Mouse (Mus musculus): Measurements from ENCODE around the gene Cideb.

Cideb gene

DNA sequence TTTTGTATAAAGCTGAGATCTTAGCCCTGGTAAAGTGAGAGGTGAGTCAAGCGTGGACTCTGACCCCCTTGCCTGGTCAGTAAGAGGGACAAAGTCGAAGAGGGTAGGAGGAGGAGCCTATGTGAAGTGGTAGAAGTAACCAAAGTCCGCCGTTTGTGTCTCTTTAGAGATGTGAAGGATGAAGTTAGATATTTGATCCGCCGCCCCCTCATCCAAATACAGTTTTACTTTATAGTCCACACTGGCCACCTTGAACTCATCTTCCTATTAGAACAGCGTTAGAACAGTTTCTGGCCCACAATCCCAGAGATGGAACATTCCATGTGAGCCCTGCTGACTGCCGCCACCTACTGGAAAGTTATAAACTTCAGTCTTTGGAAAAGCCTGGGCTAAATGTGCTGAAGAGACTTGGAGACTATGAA is at the start of gene Cideb:
Gene Cideb (minus strand): TSS at position 96 of the 422 bp plus-strand sequence.
- peaks cover 28% of the 10 kb centered on the region for H3K27me3 ChIP-seq (ENCODE audit: insufficient read depth, low read length)
- TF ChIP-seq POU5F1 (IDR thresholded peaks at IDR 0.05; ENCODE audit: borderline replicate concordance, low read length) (no peak), CTCF (conservative IDR thresholded peaks at IDR 0.05; ENCODE audit: low read length) (peak; percentile 60)
- no peaks in the 10 kb centered on the region for H3K9me3 ChIP-seq (ENCODE audit: low read length)
- peaks cover 37% of the 10 kb centered on the region for H3K36me3 ChIP-seq (ENCODE audit: insufficient read depth, low read length)
- no peak within 1 kb of the TSS for H3K4me3 ChIP-seq (replicated peaks; ENCODE audit: low read length)
- peaks cover 51% of the 10 kb centered on the region for H3K4me1 ChIP-seq (replicated peaks; ENCODE audit: low read depth, low read length)

DNA sequence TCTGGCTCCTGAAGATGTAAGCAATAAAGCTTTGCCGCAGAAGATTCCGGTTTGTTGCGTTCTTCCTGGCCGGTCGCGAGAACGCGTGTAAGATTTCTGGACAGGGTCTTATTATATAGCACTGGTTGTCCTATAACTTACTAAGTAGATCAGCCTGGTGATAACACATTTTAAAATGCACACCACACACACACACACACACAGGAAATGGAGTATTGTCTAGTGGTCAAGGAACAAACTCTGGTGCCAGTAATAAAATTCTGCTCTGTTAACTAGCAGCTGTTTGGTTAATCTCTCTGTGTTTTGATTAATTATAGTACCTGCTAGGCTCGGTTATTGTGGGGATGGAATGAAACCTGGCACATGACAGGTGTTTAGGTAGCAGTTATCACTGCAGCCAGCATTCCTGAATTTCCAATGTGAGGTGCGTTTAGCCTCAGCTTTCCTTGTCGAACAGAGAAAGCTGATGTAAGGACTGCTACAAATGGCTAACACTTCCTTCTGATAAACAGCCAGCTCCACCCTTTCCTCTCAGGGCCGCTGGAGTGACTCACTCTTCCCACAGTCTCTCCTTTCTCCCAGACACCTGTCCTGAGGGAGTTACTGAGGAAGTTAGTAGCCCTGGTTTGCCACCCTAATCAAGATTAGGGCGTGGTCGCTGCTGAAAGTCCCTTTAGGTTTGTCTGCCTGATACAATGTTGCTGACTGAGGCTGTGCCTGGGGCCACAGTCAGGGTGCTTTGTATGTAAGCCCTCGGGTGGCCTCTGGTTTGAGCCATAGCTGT is 37.3 kb upstream of the Cideb start:
- Histone ChIP-seq H3K27me3 (ENCODE audit: insufficient read depth, low read length) (peaks cover 7% of the 10 kb centered on the region), H3K9me3 (ENCODE audit: low read length) (peaks cover 32% of the 10 kb centered on the region), H3K4me3 (replicated peaks; ENCODE audit: low read length) (no peak overlapping the region), H3K36me3 (ENCODE audit: insufficient read depth, low read length) (no peaks in the 10 kb centered on the region), H3K4me1 (replicated peaks; ENCODE audit: low read depth, low read length) (no peaks in the 10 kb centered on the region)
- TF ChIP-seq NANOG (IDR thresholded peaks at IDR 0.05; ENCODE audit: borderline replicate concordance, low read length): no peak
- no peak for TF ChIP-seq CTCF (conservative IDR thresholded peaks at IDR 0.05; ENCODE audit: low read length)
- no peak for TF ChIP-seq POU5F1 (IDR thresholded peaks at IDR 0.05; ENCODE audit: borderline replicate concordance, low read length)

DNA sequence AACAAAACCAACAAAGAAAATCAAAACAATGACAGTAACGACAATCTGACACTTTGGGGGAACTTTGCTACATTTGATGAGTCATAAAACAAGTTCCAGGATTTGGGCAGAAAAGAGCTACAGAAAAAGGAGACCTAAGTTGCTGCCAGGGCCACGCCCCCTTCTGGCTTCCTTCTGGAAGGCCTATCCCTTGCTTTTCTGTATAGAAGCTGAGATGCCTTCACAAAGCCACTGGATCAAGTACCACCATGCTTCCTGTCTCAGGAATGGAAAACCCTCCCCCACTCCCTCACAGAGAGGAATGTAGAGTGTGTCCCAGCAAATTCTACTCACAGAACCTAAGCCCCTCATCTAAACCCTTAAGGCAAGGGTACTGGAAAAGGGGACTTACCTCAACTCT is 35.7 kb upstream of the Cideb start:
- Histone ChIP-seq H3K36me3 (ENCODE audit: insufficient read depth, low read length) (no peaks in the 10 kb centered on the region), H3K27me3 (ENCODE audit: insufficient read depth, low read length) (peaks cover 22% of the 10 kb centered on the region), H3K9me3 (ENCODE audit: low read length) (peaks cover 32% of the 10 kb centered on the region), H3K4me3 (replicated peaks; ENCODE audit: low read length) (no peak overlapping the region), H3K4me1 (replicated peaks; ENCODE audit: low read depth, low read length) (peaks cover 1% of the 10 kb centered on the region)
- TF ChIP-seq NANOG (IDR thresholded peaks at IDR 0.05; ENCODE audit: borderline replicate concordance, low read length) (no peak), CTCF (conservative IDR thresholded peaks at IDR 0.05; ENCODE audit: low read length) (no peak), POU5F1 (IDR thresholded peaks at IDR 0.05; ENCODE audit: borderline replicate concordance, low read length) (no peak)

DNA sequence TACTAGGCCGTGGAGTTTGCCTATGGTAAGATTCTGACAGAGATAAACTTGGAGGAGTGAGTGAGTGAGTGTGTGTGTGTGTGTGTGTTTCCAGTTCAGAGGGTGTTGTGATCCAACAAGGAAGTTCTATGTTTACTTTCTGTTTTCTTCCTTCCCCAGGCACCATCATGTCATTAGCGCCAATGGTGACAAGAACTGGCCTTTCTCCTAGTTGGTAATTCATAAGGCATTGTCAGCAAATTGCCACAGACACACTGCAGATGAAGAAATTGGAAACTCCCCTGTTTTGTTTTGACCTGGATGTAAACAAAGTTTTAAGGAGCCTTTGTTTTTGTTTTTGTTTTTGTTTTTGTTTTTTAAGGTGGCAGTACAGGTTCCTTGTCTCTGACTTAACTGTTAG is 35.2 kb upstream of the Cideb start:
- H3K4me3 ChIP-seq (replicated peaks; ENCODE audit: low read length): no peak overlapping the region
- peaks cover 32% of the 10 kb centered on the region for H3K9me3 ChIP-seq (ENCODE audit: low read length)
- peaks cover 6% of the 10 kb centered on the region for H3K4me1 ChIP-seq (replicated peaks; ENCODE audit: low read depth, low read length)
- peaks cover 27% of the 10 kb centered on the region for H3K27me3 ChIP-seq (ENCODE audit: insufficient read depth, low read length)
- TF ChIP-seq NANOG (IDR thresholded peaks at IDR 0.05; ENCODE audit: borderline replicate concordance, low read length) (no peak), POU5F1 (IDR thresholded peaks at IDR 0.05; ENCODE audit: borderline replicate concordance, low read length) (no peak), CTCF (conservative IDR thresholded peaks at IDR 0.05; ENCODE audit: low read length) (no peak)
- H3K36me3 ChIP-seq (ENCODE audit: insufficient read depth, low read length): no peaks in the 10 kb centered on the region

DNA sequence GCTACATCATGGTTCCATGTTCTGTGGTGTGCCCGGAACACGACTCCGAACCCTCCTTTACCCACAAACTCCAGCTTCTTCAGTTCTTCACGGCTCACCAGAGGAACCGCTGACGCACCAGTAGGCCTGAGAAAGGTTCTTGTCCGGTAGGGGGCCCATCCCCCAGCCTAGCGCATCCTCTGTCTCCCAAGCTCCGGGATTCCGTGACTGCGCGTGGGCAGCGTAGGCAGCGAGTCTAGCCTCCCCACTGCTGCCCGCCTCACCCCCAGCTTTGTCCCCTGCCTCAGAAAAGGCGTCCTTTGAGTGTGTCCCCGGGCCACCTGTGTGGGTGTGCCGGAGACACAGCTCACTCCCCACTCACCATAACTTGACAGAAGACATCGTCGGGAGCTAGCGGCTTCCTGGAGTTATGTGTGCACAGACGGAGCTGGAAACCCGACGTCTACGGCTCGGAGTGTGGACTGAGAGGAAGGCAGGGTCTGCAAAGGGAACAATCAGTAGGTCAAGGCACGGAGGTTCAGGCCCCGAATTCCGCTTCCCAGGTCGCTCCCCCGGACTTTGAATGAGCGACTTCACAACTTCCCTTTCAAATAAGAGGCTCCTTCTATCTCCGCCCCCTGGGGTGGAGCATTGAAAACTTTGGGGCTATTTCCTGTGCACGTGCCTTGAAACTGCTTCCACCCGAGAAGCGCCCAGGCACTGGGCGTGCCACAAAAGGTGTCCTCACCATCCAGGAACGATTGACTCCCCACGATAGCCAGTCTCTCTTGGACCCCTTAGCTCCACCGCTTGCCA is 30.2 kb upstream of the Cideb start, which contains the start of gene Ripk3:
Gene Ripk3 (minus strand): TSS at position 610 of the 795 bp plus-strand sequence.
- no peak for TF ChIP-seq POU5F1 (IDR thresholded peaks at IDR 0.05; ENCODE audit: borderline replicate concordance, low read length)
- TF ChIP-seq NANOG (IDR thresholded peaks at IDR 0.05; ENCODE audit: borderline replicate concordance, low read length): 0 out of 2 replicates have a peak, but pooled peaks have one; percentile 33
- TF ChIP-seq CTCF (conservative IDR thresholded peaks at IDR 0.05; ENCODE audit: low read length): 0 out of 2 replicates have a peak, but pooled peaks have one; percentile 14
- Histone ChIP-seq H3K36me3 (ENCODE audit: insufficient read depth, low read length) (peaks cover 20% of the 10 kb centered on the region), H3K4me3 (replicated peaks; ENCODE audit: low read length) (peak within 1 kb of the TSS; percentile 78), H3K4me1 (replicated peaks; ENCODE audit: low read depth, low read length) (peaks cover 25% of the 10 kb centered on the region), H3K9me3 (ENCODE audit: low read length) (no peaks in the 10 kb centered on the region), H3K27me3 (ENCODE audit: insufficient read depth, low read length) (peaks cover 77% of the 10 kb centered on the region)

DNA sequence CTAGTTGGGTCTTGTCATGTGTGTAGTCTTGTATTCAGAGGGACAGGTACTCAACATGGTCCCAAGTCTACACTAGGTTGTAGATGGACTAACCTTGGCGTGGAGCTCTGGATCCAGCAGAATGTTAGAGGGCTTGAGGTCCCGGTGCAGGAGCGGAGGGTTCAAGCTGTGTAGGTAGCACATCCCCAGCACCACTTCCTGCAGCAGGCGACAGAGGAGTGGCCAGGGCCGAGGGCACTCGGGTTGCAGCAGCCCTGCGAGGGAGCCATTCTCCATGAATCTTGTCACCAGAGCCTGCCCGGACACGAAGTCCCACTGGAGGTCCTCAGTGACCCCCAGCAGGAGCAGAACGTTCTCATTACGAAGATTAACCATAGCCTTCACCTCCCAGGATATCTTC is 29.5 kb upstream of the Cideb start:
- Histone ChIP-seq H3K27me3 (ENCODE audit: insufficient read depth, low read length) (peaks cover 84% of the 10 kb centered on the region), H3K4me3 (replicated peaks; ENCODE audit: low read length) (peak overlapping the region; percentile 78), H3K9me3 (ENCODE audit: low read length) (no peaks in the 10 kb centered on the region), H3K36me3 (ENCODE audit: insufficient read depth, low read length) (peaks cover 20% of the 10 kb centered on the region), H3K4me1 (replicated peaks; ENCODE audit: low read depth, low read length) (peaks cover 33% of the 10 kb centered on the region)
- no peak for TF ChIP-seq POU5F1 (IDR thresholded peaks at IDR 0.05; ENCODE audit: borderline replicate concordance, low read length)

DNA sequence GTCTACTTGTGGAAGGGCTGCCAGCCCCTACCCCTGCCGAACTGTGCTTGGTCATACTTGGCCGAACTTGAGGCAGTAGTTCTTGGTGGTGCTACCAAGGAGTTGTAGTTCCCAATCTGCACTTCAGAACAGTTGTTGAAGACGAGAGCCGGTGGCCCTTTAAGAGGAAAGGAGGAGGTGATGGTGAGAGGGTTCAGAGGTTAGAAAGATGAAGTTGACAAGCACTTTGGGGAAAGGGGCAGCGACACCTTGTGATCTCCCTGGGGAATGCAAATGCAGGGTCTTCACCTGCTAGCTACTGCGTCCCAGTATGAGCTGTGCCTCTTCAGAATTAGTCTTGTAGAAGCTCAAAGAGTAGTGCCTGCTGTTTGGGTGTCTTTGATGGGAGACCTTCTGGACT is 26.9 kb upstream of the Cideb start:
- peaks cover 94% of the 10 kb centered on the region for H3K27me3 ChIP-seq (ENCODE audit: insufficient read depth, low read length)
- no peak overlapping the region for H3K4me3 ChIP-seq (replicated peaks; ENCODE audit: low read length)
- no peaks in the 10 kb centered on the region for H3K9me3 ChIP-seq (ENCODE audit: low read length)
- H3K4me1 ChIP-seq (replicated peaks; ENCODE audit: low read depth, low read length): peaks cover 46% of the 10 kb centered on the region
- no peak for TF ChIP-seq POU5F1 (IDR thresholded peaks at IDR 0.05; ENCODE audit: borderline replicate concordance, low read length)
- peak; percentile 46 for TF ChIP-seq CTCF (conservative IDR thresholded peaks at IDR 0.05; ENCODE audit: low read length)
- peaks cover 20% of the 10 kb centered on the region for H3K36me3 ChIP-seq (ENCODE audit: insufficient read depth, low read length)

DNA sequence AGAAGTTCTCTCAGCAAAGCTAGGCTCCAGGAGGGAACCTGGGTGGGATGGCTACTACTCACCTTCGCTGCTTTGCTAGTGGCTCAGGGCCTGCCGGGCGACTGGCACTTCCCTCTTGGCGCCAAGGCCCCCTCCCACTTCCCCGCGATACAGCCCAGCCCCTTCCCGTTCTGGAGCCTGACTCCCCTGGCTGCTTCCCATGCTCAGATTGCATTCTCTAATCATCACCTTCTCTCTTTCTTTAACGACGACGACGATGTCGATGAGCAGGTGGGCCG is 25.6 kb upstream of the Cideb start, which contains the start of gene Adcy4:
Gene Adcy4 (minus strand): TSS at position 138 of the 278 bp plus-strand sequence.
- Histone ChIP-seq H3K4me1 (replicated peaks; ENCODE audit: low read depth, low read length) (peaks cover 53% of the 10 kb centered on the region), H3K4me3 (replicated peaks; ENCODE audit: low read length) (peak within 1 kb of the TSS; percentile 66), H3K36me3 (ENCODE audit: insufficient read depth, low read length) (peaks cover 20% of the 10 kb centered on the region), H3K9me3 (ENCODE audit: low read length) (no peaks in the 10 kb centered on the region), H3K27me3 (ENCODE audit: insufficient read depth, low read length) (peaks cover 91% of the 10 kb centered on the region)
- TF ChIP-seq CTCF (conservative IDR thresholded peaks at IDR 0.05; ENCODE audit: low read length) (no peak), POU5F1 (IDR thresholded peaks at IDR 0.05; ENCODE audit: borderline replicate concordance, low read length) (no peak), NANOG (IDR thresholded peaks at IDR 0.05; ENCODE audit: borderline replicate concordance, low read length) (no peak)
